Mouse (Mus musculus) liver, adult 2 months (tissue): ENCODE measurements around the gene Doc2a. TPM values are rescaled to one million over a fixed set of nuclear protein-coding genes. Genes with fewer than 3 reads are reported as not detected.
A peak's percentile ranks its signal among the peaks of the same experiment; 100 is the strongest.

ENCODE experiments used
- DNase-seq: peaks from one replicate; pipeline ENCODE4 v3.0.0-alpha.2; 2011; ENCODE audit warnings: low read depth, low spot score; ENCODE audit errors: extremely low read depth
- H3K27ac ChIP-seq: fragments of 200-500 bp; replicated peaks from 2 replicates; pipeline ENCODE4 v1.5.1; 2012; ENCODE audit warnings: low read depth, mild to moderate bottlenecking, control low read depth, inconsistent platforms, low read length; ENCODE audit not compliant: insufficient read depth
- H3K27me3 ChIP-seq: fragments of 200-500 bp; 2 replicates; pipeline ENCODE4 v1.6.1; 2012; ENCODE audit warnings: mild to moderate bottlenecking, moderate library complexity, low read length, inconsistent platforms; ENCODE audit not compliant: control insufficient read depth, insufficient read depth
- H3K36me3 ChIP-seq: fragments of 200-500 bp; 2 replicates; pipeline ENCODE4 v1.6.1; 2012; ENCODE audit warnings: low read length, inconsistent platforms; ENCODE audit not compliant: control insufficient read depth, insufficient read depth
- H3K4me1 ChIP-seq: fragments of 200-500 bp; 2 replicates; pipeline ENCODE4 v1.6.1; 2011; ENCODE audit warnings: low read length; ENCODE audit not compliant: control insufficient read depth, insufficient read depth
- H3K4me3 ChIP-seq: fragments of 200-500 bp; 2 replicates; pipeline ENCODE4 v1.5.1; 2011; ENCODE audit warnings: low read depth, mild to moderate bottlenecking, control low read depth, low read length, moderate library complexity; ENCODE audit not compliant: insufficient read depth
- H3K79me2 ChIP-seq: fragments of 200-500 bp; 2 replicates; pipeline ENCODE4 v1.6.1; 2012; ENCODE audit warnings: inconsistent platforms, mild to moderate bottlenecking, low read length, moderate library complexity; ENCODE audit not compliant: control insufficient read depth, insufficient read depth
- H3K9ac ChIP-seq: fragments of 200-500 bp; 2 replicates; pipeline ENCODE4 v1.6.1; 2012; ENCODE audit warnings: low read depth, mild to moderate bottlenecking, control low read depth, inconsistent platforms, low read length
- CTCF ChIP-seq: fragments of 200-500 bp; IDR thresholded peaks from 2 replicates; pipeline ENCODE4 v1.5.1; 2011; ENCODE audit warnings: low read depth, low read length, control low read depth
- POLR2A ChIP-seq: fragments of 200-500 bp; IDR thresholded peaks from 2 replicates; pipeline ENCODE4 v1.6.1; 2011; ENCODE audit warnings: low read length, control low read depth; ENCODE audit not compliant: insufficient read depth; ENCODE audit errors: extremely low read depth
- WGBS: fragments of 180-500 bp; shearing (Covaris S2); methylation state at CpG from one replicate; pipeline ENCODE4 v1.1.7; 2018; 5-methylcytosine and 5-hydroxymethylcytosine counted together
- polyA plus RNA-seq: library from polyadenylated mRNA; depleted of rRNA; stranded (reverse); fragments of >200 nt; gene quantifications from 2 replicates; pipeline ENCODE4 v1.2.3, GENCODE M21; 2012
- total RNA-seq: library from RNA; depleted of rRNA; stranded (reverse); fragments of >200 nt; gene quantifications from 2 replicates; pipeline ENCODE4 v1.2.3, GENCODE M21; 2014

The Doc2a gene
- total and polyA plus RNA-seq, 2 experiments: not detected

DNA sequence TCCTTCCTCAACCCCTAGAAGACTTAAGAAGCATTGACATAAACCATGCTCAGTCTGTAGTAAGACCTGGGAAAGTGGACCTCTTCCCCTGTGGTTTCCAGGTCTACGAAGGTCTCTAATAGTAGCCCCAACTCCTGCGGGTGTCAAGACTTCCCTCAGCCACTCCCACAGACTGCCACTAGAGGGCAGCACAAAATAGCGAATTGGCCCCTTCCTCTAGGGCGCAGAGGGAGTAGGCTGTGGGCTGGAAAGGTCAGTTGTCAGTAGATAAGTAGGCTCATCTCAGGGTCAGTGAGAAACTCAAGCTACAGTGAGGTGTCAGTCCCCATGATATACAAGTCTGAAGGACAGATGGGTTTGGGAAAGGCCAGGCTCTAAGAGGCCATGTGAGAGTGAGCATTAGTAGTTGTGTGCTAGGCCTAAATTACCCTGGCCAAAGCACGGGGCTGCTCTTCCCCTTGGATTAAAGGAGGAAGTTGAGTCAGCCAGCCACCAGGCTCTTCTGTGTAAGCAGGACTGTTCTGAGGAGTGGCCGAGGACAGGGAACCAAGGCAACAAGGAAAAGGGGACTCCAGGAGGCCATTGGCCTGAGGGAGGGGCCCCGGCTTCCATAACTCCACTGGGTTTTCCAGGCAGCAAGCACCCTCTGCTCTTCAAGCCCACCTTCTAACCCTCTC, 25.2 kb upstream of the Doc2a start:
- TF ChIP-seq POLR2A (no peak), CTCF (peak; percentile 98)

DNA sequence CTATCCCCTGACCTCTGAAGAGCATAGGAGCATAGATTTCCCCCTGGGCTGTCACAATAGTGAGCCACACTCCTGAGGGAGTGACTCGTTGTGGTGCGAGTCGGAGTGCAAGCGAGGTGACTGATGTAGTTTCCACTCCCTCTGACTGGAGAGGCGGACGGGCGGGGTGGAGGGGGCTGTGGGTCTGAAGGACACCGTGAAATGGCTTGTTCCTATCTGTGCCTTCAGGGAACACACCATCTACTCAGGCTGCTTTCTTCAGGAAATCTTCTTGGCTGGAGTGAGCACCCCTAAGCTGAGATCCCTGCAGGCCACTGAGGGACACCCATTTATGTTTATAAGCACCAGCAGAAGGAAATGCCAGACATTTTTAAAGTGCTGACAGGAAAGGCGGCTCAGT, 24.5 kb upstream of the Doc2a start:
- WGBS: 61% methylated on average over 9 of the region's 9 CpGs
- no peaks in the 10 kb centered on the region for H3K79me2 ChIP-seq
- peaks cover 7% of the 10 kb centered on the region for H3K27me3 ChIP-seq
- DNase-seq: no peak
- no peak for TF ChIP-seq POLR2A
- TF ChIP-seq CTCF: no peak
- no peaks in the 10 kb centered on the region for H3K36me3 ChIP-seq
- H3K27ac ChIP-seq: no peak overlapping the region
- no peaks in the 10 kb centered on the region for H3K4me1 ChIP-seq
- no peak overlapping the region for H3K4me3 ChIP-seq
- no peak overlapping the region for H3K9ac ChIP-seq

More for the DNA sequence above, 25.2 kb upstream of the Doc2a start:
- H3K36me3 ChIP-seq: no peaks in the 10 kb centered on the region
- H3K4me3 ChIP-seq: no peak overlapping the region
- DNase-seq: peak; percentile 42
- no peaks in the 10 kb centered on the region for H3K79me2 ChIP-seq
- 34% methylated on average over 7 of the region's 7 CpGs for WGBS
- H3K9ac ChIP-seq: no peak overlapping the region
- no peak overlapping the region for H3K27ac ChIP-seq
- no peaks in the 10 kb centered on the region for H3K4me1 ChIP-seq
- peaks cover 7% of the 10 kb centered on the region for H3K27me3 ChIP-seq

GRCm38 (mm10) chr7:126823202-126823711, 24.0 kb upstream of the Doc2a start:
- Histone ChIP-seq H3K27ac (no peak overlapping the region), H3K4me1 (no peaks in the 10 kb centered on the region), H3K4me3 (peak overlapping the region; percentile 37; the same call in 1 of the 2 replicates), H3K9ac (peak overlapping the region; percentile 21; the same call in 1 of the 2 replicates), H3K79me2 (no peaks in the 10 kb centered on the region), H3K36me3 (no peaks in the 10 kb centered on the region), H3K27me3 (peaks cover 7% of the 10 kb centered on the region)
- 11% methylated on average over 14 of the region's 19 CpGs for WGBS
- no peak for DNase-seq
- TF ChIP-seq CTCF (no peak), POLR2A (no peak)

- H3K27me3 ChIP-seq: peaks cover 7% of the 10 kb centered on the region
Measured at GRCm38 (mm10) chr7:126823940-126824339, 23.3 kb upstream of the Doc2a start.

DNA sequence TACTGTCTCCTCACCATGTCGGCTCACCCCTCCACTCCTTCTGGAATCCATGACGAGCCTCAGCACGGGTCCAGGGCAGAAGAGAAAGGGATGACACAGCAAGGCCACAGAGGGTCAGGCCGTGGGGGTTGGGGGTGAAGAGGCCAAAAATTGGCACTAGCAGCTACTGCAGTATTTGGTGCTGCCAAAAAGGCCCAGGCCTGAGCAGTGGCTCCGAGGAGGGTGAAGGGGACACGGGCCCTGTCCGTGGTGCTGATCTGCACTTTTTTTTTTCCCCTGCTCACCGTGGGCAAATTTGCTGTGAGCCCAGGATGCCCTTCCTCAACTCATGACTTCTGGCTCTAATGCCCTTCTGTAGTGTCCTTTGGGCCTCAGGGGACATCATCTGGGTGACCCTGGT, 21.8 kb upstream of the Doc2a start:
- Histone ChIP-seq H3K79me2 (no peaks in the 10 kb centered on the region), H3K27me3 (peaks cover 10% of the 10 kb centered on the region), H3K36me3 (no peaks in the 10 kb centered on the region), H3K4me3 (no peak overlapping the region), H3K27ac (no peak overlapping the region), H3K9ac (no peak overlapping the region), H3K4me1 (no peaks in the 10 kb centered on the region)
- TF ChIP-seq CTCF: no peak
- TF ChIP-seq POLR2A: no peak
- WGBS: 18% methylated on average over 8 of the region's 8 CpGs
- DNase-seq: no peak

More at GRCm38 (mm10) chr7:126823940-126824339, 23.3 kb upstream of the Doc2a start:
- no peak overlapping the region for H3K27ac ChIP-seq
- no peaks in the 10 kb centered on the region for H3K79me2 ChIP-seq
- H3K4me3 ChIP-seq: no peak overlapping the region
- no peak for TF ChIP-seq POLR2A
- no peak for TF ChIP-seq CTCF
- WGBS: 33% methylated on average over 10 of the region's 10 CpGs
- no peak overlapping the region for H3K9ac ChIP-seq
- no peak for DNase-seq
- no peaks in the 10 kb centered on the region for H3K4me1 ChIP-seq
- H3K36me3 ChIP-seq: no peaks in the 10 kb centered on the region

- no peak for DNase-seq
- no peaks in the 10 kb centered on the region for H3K36me3 ChIP-seq
- H3K79me2 ChIP-seq: no peaks in the 10 kb centered on the region
- no peak overlapping the region for H3K27ac ChIP-seq
- H3K9ac ChIP-seq: no peak overlapping the region
- WGBS: 68% methylated on average over 5 of the region's 5 CpGs
- peaks cover 10% of the 10 kb centered on the region for H3K27me3 ChIP-seq
- no peak overlapping the region for H3K4me3 ChIP-seq
- H3K4me1 ChIP-seq: no peaks in the 10 kb centered on the region
- TF ChIP-seq CTCF: no peak
- TF ChIP-seq POLR2A: no peak
Measured at GRCm38 (mm10) chr7:126825952-126826351, 21.3 kb upstream of the Doc2a start.
